Mouse (Mus musculus): ENCODE measurements at regions not wholly inside any gene's neighbourhood (a gene's known extent, or its start where the extent isn't known, plus 50 kb on each side); places are given as distances from the start of the nearest gene placed in this dataset.
"Not testable (repeated sequence)": the region's sequence is repeated elsewhere in the genome, so short reads cannot be mapped to it uniquely, and the experiment has no call there.

DNA sequence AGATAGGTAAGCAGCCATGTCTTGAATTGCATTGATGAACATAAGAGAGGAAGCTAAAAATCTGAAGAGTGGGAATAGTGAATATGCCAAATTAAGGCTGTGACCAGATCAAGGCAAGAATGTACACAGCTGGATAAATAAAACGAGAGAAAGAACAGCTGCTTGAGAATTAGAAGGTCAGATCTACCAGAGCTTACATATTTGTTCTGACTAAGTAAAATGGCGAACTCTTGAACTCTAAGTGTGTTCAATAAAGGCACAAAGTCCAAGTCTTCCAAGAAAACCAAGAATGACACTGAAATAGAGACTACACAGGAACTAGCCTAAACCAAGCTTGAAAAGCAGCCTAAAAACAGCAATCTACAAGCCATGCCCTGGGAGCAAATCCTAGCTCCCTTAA, 533.8 kb downstream of the Cypt12 start:
- ATAC-seq (ENCODE audit: insufficient number of reproducible peaks, low FRiP score, low TSS enrichment), result no peak

GRCm38 (mm10) chr3:18488886-18489285, 540.7 kb downstream of the Cypt12 start:
- no peak for ATAC-seq (ENCODE audit: insufficient number of reproducible peaks, low FRiP score, low TSS enrichment)

DNA sequence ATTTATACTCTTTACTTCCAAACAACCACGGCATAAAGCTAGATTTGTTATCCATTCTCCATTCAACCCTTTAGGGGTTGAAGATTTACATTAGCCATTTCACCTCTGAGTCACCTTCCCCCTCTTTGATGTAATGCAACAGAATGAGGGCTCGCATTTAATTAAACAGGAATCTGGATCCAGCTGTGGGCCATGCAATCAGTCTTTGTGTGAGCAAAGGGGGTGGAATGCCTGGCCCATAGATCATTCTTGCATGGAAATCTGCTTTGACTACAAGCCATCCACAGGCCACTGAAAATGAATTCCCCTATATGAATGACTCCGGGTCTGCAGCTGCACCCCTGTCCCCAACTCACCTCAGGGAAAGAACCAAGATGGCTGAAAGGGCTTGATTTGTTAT, 574.4 kb downstream of the Cypt12 start:
- no peak for ATAC-seq (ENCODE audit: insufficient number of reproducible peaks, low FRiP score, low TSS enrichment)

- ATAC-seq (ENCODE audit: insufficient number of reproducible peaks, low FRiP score, low TSS enrichment), result no peak
These were observed 575.8 kb downstream of the Cypt12 start for GRCm38 (mm10) chr3:18524011-18524410.

DNA sequence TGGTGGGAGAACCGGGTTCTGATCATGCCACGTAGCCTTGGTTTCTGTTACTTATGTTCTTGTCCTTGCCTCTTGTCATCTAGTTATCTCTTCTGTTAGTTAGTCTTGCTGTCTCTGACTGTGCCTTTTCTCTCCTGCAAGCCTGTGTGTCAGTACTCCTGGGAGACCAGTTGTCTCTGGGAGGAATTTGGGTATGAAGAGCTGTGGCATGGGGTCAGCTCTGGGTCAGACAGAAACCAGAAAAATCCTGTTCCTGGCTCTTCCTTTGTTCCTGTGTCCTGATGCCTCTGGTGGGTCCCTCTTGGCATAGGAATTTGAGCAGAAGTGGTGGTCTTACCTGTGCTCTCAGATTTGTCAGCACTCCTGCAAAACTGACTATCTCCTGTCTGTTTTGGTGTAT, 609.0 kb downstream of the Cypt12 start:
- no peak for ATAC-seq (ENCODE audit: insufficient number of reproducible peaks, low FRiP score, low TSS enrichment)

- no peak for ATAC-seq (ENCODE audit: insufficient number of reproducible peaks, low FRiP score, low TSS enrichment)
These were observed 612.1 kb downstream of the Cypt12 start for GRCm38 (mm10) chr3:18560282-18560785.

DNA sequence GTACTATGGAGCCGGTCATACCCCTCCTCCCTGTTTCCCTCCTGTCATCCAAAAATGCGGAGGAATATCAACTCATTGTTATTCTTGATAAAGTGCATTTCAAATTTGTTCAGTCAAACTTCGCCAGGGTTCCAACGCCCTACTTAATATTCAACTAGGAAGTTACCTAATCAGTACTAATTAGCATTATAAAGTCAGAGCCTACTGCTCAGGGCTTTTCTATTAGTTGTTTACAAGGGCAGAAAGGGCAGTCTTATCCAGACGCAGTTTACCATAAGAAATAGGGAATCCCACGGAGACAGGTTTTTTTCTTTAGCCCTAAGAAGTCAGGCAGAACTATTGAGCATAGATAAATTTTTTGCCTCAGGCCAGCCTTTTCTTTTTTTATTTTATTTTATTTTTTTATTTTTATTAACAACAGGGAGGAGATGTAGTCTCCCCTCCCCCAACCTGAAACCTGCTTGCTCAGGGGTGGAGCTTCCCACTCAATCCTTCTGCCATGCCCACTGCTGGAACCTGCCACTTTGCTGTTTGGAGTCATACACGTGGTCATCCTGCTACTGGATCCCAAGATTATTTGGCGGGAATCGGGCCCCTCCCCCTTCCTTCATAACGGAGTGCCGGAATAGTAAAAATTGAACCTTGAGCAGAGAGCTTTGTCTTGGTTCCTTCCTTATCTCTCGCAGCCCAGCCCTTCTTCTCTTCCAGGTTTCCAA, 632.9 kb downstream of the Cypt12 start:
- not testable (repeated sequence) for ATAC-seq (ENCODE audit: insufficient number of reproducible peaks, low FRiP score, low TSS enrichment)

- no peak for ATAC-seq (ENCODE audit: insufficient number of reproducible peaks, low FRiP score, low TSS enrichment)
These were observed 672.4 kb downstream of the Cypt12 start for GRCm38 (mm10) chr3:18620608-18621007.

DNA sequence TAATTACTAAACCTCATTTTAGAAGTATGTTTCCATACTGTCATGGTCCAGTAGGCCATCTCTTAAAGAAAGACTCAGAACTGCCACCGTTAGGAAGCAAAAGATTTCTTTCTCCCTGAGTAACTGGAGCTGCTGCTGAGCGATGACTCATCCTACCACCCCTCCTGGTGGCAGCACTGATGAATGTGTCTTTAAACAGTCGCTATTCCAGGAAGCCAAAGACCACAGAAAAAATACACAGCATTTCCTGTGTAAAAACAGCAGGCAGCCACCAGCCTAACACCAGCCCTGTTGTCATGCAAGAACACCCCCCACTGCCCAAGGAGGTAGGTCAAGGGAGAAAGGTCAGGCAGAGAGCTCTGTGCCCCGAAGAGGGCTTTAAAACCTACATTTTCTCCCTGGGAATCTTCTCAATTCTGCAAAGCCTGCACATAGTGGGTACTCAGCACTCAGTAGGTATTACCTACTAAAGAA, 675.7 kb downstream of the Cypt12 start:
- ATAC-seq (ENCODE audit: insufficient number of reproducible peaks, low FRiP score, low TSS enrichment), result no peak

GRCm38 (mm10) chr3:18624381-18625145, 676.4 kb downstream of the Cypt12 start:
- ATAC-seq (ENCODE audit: insufficient number of reproducible peaks, low FRiP score, low TSS enrichment), result no peak

DNA sequence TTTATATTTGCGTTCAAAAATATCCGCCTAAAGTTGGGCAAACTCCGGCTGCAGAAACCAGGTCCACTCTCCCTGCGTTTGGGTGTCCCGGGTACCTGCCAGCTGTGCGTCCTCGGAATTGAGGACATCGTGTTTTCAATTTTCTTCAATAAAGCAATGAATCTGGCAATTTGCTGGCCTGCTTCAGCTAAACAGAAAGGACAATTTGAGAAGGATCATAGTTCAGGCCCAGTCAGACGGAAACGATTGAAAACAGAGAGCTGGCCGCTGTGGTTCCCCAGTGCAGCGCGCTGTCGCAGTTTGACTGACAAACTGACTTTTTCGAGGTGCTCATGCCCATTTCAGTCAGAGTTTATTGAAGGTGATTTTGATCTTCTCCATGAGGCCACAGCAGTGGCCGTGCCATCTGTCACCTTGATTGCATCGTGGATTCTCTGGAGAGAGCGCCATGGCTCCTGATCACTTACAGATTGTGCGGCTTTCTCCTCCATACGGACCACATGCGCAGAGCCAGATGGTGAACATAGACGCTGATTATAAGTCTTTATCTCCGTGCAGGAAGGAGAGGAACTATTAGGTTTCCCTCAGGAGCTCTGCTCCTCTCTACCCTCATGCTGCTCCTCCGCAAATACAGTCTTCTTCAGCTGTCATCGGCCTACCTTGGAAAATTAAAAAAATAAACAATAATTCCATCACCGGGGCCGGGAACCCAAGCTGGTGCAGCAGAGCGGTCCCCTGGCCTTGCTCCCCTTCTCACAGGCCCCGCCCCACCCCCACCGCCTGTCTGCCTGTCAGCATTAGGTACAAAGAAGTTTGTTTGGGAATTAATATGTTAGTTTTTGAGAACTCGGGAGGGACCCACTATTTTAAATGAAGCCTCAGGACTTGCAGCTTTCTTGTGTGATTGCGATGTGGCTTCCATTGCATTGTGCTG, 677.5 kb downstream of the Cypt12 start:
- ATAC-seq (ENCODE audit: insufficient number of reproducible peaks, low FRiP score, low TSS enrichment), result peak; percentile 80

DNA sequence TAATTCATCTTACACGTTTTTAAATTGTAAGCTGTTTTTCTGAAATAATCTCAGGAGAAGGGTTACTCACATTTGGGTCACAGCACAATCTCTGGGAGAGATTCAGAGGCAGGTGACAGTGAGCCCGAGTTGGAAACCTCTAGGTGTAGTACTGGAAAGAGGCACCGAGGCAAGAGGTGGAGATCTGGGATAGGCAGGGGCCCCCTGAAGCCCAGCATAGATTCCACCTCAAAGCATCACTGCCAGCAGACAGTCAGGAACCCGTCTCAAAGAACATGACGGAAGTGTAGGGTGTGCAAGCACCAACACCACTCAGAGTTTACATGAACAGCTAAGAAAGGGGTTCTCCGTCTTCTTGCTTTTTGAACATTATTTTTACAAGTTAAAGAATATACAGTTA, 678.2 kb downstream of the Cypt12 start:
- ATAC-seq (ENCODE audit: insufficient number of reproducible peaks, low FRiP score, low TSS enrichment), result no peak

GRCm38 (mm10) chr3:18626820-18627219, 678.6 kb downstream of the Cypt12 start:
- no peak for ATAC-seq (ENCODE audit: insufficient number of reproducible peaks, low FRiP score, low TSS enrichment)

GRCm38 (mm10) chr3:18629233-18629632, 681.0 kb downstream of the Cypt12 start:
- ATAC-seq (ENCODE audit: insufficient number of reproducible peaks, low FRiP score, low TSS enrichment), result no peak

GRCm38 (mm10) chr3:18631601-18632000, 683.4 kb downstream of the Cypt12 start:
- ATAC-seq (ENCODE audit: insufficient number of reproducible peaks, low FRiP score, low TSS enrichment), result no peak

- ATAC-seq (ENCODE audit: insufficient number of reproducible peaks, low FRiP score, low TSS enrichment), result no peak
These were observed 686.6 kb downstream of the Cypt12 start for GRCm38 (mm10) chr3:18634855-18635254.

- ATAC-seq (ENCODE audit: insufficient number of reproducible peaks, low FRiP score, low TSS enrichment), result no peak
These were observed 689.3 kb downstream of the Cypt12 start for GRCm38 (mm10) chr3:18637553-18637952.

DNA sequence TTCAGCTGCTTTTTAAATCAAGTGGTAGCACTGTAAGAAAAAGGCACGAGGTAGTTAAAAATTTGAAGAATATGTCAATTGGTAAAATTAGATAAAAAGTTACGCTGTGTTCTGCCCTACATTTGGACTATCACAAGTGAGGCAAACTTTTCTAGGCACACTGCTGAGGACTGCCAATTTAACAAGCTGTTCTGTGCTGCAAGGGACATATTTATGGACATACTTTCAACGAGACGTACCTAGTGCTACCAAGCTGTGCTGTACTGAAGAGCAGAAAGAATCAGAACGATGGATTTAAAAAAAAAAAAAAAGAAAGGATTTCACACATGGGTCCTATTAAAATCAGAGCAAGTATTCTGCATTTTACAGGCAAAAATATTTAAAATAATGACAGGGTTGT, 692.1 kb downstream of the Cypt12 start:
- no peak for ATAC-seq (ENCODE audit: insufficient number of reproducible peaks, low FRiP score, low TSS enrichment)

DNA sequence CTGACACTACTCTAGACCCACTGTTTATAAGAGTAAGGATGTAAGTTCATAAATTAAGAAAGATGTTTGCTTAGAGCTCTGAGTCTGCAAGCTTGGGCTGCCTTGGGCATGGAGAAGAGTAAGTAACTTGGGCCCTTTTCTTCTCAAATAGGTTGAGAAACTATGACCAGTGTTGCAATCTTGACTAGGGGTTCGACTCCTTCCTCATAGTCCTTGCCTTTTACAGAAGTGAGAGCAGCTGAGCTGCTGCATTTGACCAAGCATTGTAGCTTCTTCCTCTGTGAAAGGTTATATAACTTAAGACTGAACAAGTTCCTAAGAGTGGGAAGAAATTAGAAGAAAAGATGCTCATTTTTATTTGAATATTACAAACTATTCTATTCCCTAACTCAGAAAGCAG, 693.5 kb downstream of the Cypt12 start:
- no peak for ATAC-seq (ENCODE audit: insufficient number of reproducible peaks, low FRiP score, low TSS enrichment)

- no peak for ATAC-seq (ENCODE audit: insufficient number of reproducible peaks, low FRiP score, low TSS enrichment)
These were observed 695.3 kb downstream of the Cypt12 start for GRCm38 (mm10) chr3:18643408-18644035.
